Mouse (Mus musculus) gastrocnemius, postnatal 36 days (tissue): Measurements from ENCODE around the gene Gpr6. TPM values are rescaled to one million over a fixed set of nuclear protein-coding genes. Genes with fewer than 3 reads are reported as not detected.

Source experiments
- DNase-seq, 2 experiments: peaks; one replicate each; pipeline ENCODE4 v3.0.0; 2022
- intact Hi-C: fragments of 180-260 bp; cut with DNase I; formaldehyde crosslinking; loops from one replicate; pipeline ENCODE4 v1.15.1; 2025
- long read RNA-seq, 2 experiments: library from polyadenylated mRNA; stranded (forward); transcript quantifications; one replicate each; pipeline ENCODE4 v2.0.0; 2021
- total RNA-seq, 2 experiments: library from RNA; stranded (reverse); gene quantifications; 2 replicates each; pipeline ENCODE4 v1.2.3; 2021

Gpr6 gene
- not detected for total RNA-seq
- long read RNA-seq, experiment 1 = 0 reads
- long read RNA-seq, experiment 2 = 0 reads

GRCm38 (mm10) chr10:41072116-41072515, at the start of gene Gpr6:
Gpr6 (minus strand) TSS chr10:41072285.
- intact Hi-C loops = no loop called here
- DNase-seq = no peak

DNA sequence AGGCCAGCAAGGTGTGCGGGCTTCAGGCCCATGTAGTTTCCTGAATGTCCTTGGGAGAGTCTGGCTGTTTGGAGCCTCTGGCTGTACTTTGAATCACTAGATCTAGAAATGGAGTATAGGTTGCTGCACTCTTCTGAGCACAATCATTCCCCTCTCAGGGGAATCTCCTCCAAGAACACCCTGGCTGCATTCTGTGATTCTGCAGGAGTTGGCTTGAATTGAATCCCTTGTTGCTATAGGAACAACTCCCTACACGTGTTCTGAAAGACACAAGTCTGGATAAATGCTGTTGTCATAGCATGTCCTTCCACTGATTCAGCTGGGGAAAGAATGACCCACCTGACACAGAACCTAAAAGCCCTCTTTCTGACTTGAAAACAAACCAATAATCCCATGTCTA, 28.0 kb upstream of the Gpr6 start:
- no peak for DNase-seq
- intact Hi-C loops = no loop called here

DNA sequence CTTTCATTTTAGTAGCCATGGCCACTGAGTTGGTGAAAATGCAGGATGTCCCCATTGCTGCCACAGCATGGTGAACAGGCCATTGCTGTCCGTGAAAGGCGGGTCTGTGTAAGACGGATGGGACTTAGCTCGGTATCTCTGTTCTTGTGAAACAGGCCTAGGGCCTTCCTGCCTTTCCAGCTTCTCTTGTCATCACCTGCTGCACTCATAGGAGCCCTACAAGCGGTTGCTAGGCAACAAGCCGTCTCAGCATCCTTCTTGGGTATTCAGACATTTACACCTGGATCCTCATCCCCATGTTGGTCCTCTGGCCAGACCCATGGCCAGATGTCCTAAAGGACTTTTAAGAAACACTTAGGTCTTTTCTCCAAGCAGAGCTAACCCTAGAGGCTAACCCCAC, 26.1 kb upstream of the Gpr6 start:
- intact Hi-C loops = no loop called here
- no peak for DNase-seq

- no peak for DNase-seq
- intact Hi-C loops = no loop called here
These were observed 16.8 kb upstream of the Gpr6 start for GRCm38 (mm10) chr10:41088852-41089251.

DNA sequence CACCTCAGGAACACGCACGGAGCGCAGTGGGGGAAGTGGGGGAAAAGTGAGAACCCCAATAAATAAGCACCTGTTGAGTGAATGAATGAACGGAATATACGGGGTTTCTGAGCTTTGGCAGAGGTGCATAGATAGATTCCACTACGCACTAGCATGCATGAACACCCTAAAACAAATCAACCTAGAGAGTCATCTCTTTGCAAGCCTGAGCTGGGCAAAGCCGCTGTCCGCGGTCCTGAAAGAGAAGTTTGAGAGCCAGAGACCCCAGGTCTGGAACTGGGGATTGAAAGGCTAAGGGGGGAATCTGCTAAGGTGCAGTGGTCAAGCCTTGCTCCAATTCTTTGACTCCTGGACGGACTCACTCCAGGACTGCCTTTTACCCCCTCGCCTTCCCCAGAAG, 389 bp downstream of the Gpr6 start:
- intact Hi-C loops = no loop called here
- DNase-seq = no peak

- intact Hi-C loops = no loop called here
- DNase-seq = no peak
These were observed 1.1 kb downstream of the Gpr6 start for GRCm38 (mm10) chr10:41070693-41071651.

GRCm38 (mm10) chr10:41060250-41060831, 11.7 kb downstream of the Gpr6 start:
- no peak for DNase-seq
- intact Hi-C loops = no loop called here

DNA sequence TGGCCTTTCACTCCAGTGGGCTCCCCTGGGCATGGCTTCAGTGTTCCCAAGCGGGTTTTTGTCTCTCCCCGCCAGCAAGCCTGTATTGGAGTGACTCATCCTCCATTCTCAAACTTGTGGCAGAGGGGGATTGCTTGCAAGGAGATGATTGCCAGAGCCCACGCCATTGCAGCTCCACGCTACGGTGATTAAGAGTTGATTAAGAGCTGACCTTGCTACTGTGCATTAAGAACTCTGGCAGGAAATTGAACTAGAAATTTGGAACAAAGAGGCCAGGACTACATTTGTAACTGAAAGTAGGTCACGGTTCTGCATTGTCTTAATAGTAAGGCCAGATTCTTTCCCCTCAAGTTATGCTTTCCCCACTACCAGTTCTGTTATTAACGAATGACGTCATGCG, 16.5 kb downstream of the Gpr6 start:
- intact Hi-C loops = no loop called here
- DNase-seq = no peak

DNA sequence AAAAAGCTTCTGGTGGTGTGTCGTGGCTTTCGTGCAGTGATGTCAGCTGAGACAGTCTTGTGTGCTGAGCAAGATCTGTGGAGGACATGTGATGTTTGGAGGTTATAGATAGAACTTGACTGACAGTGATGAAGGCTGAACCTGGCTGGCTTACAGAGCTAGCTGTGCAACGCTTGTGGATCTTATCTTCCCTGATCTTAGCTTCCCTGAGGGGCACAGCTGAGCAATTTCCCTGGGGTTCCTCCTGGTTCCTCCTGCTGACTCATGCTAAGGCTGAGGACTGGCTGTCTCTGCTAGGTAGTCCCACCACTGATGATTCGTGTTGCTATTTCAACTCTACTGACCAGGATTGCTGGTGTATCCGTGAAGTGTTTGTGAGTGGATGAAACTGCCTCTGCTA, 18.1 kb downstream of the Gpr6 start:
- intact Hi-C loops = no loop called here
- no peak for DNase-seq

GRCm38 (mm10) chr10:41042272-41042671, 29.8 kb downstream of the Gpr6 start:
- DNase-seq = no peak
- intact Hi-C loops = no loop called here

DNA sequence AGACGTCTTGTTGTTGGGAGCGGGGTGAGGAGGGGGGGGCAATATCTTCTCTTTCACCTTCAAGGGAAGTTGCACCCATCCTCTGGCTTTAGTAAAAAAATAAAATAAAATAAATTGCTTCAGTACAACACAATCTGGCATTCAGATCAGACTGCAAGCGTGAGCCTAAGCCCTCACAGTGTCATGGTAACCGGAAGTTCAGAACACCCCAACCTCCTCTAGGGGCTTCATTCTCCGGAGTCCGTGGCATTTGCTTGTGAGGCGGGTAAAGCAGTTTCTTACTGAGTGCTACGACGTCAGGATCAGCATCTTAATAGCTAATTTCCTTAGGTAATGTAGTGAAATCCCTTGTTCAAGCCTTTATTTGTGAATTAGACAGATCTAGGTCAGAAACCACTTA, 30.6 kb downstream of the Gpr6 start:
- DNase-seq = no peak
- intact Hi-C loops = no loop called here

GRCm38 (mm10) chr10:41040530-41041085, 31.5 kb downstream of the Gpr6 start:
- no peak for DNase-seq
- intact Hi-C loops = no loop called here

DNA sequence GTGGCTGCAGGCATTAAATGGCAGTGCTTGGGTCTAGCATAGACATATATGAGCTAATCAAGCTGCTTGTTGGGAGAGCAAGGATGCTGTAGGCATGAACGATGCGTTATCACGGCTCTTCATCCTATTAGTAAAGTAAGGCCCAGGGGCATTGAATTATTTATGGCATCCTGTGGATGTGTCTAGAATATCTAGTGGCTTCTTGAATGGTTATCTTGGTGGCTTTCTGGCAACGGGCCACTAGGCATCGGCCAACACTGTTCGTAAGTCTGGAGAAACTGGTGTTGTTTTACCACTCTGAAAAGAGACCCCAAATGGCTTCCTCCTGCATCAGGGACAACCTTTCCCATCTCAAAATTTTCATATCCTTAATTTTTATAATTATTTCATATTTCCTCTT, 33.6 kb downstream of the Gpr6 start:
- intact Hi-C loops = no loop called here

GRCm38 (mm10) chr10:41037722-41038121, 34.4 kb downstream of the Gpr6 start:
- intact Hi-C loops = no loop called here
- DNase-seq = no peak

More for the DNA sequence above, 33.6 kb downstream of the Gpr6 start:
- no peak for DNase-seq

- DNase-seq = no peak
- intact Hi-C loops = no loop called here
These were observed 39.3 kb downstream of the Gpr6 start for GRCm38 (mm10) chr10:41032811-41033210.

- intact Hi-C loops = no loop called here
- DNase-seq = no peak
These were observed 47.2 kb downstream of the Gpr6 start for GRCm38 (mm10) chr10:41024860-41025259.

GRCm38 (mm10) chr10:41024406-41024805, 47.7 kb downstream of the Gpr6 start:
- intact Hi-C loops = no loop called here
- DNase-seq = no peak

DNA sequence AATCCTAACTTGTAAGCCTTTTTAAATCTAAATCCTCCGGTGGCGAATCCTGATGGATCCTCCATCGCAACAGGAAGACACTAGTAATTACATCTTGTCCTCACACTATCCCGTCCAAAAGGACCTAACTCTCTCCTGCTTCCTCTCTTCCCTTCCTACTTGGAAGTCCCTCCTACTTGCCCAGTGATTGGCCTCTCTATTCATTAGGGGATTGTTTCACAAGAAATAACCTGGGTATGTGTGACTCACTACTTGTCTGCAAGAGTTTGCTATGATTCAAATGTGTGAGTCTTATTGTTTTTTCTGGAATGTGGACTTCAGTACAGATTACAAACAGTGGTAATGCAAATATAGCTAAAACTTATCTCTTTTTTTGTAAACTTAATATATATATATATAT, 49.9 kb downstream of the Gpr6 start:
- DNase-seq = no peak
- intact Hi-C loops = no loop called here
